Mouse (Mus musculus): ENCODE data around the gene Prss43. TPM values are rescaled to one million over a fixed set of nuclear protein-coding genes. Genes with fewer than 3 reads are reported as not detected.

The Prss43 gene
- polyA plus RNA-seq, 1 experiment = not detected

- no peak overlapping the region for H3K4me3 ChIP-seq (ENCODE audit: extremely low read depth, insufficient read depth, insufficient read length)
- WGBS = 84% methylated on average over 3 of the region's 3 CpGs
- no peaks in the 10 kb centered on the region for H3K36me3 ChIP-seq (ENCODE audit: control insufficient read depth, insufficient read depth, low read length)
- DNase-seq (ENCODE audit: low read depth in 1 of 2, low spot score in 2 of 2) = no peak
- TF ChIP-seq POLR2A (IDR thresholded peaks at IDR 0.05; ENCODE audit: low read depth, low read length) = no peak
- TF ChIP-seq CTCF (IDR thresholded peaks at IDR 0.05; ENCODE audit: extremely low read depth, insufficient read depth, insufficient read length, insufficient replicate concordance) = no peak
- no peaks in the 10 kb centered on the region for H3K27me3 ChIP-seq (ENCODE audit: control insufficient read depth, insufficient read depth, low read length)
- no peaks in the 10 kb centered on the region; the same call in 1 of the 2 replicates for H3K4me1 ChIP-seq (ENCODE audit: control insufficient read depth, insufficient read depth, insufficient read length)
- H3K27ac ChIP-seq (ENCODE audit: insufficient read depth, low read length) = no peak overlapping the region
Measured at GRCm38 (mm10) chr9:110874660-110875191, 48.2 kb downstream of the Prss43 start.

DNA sequence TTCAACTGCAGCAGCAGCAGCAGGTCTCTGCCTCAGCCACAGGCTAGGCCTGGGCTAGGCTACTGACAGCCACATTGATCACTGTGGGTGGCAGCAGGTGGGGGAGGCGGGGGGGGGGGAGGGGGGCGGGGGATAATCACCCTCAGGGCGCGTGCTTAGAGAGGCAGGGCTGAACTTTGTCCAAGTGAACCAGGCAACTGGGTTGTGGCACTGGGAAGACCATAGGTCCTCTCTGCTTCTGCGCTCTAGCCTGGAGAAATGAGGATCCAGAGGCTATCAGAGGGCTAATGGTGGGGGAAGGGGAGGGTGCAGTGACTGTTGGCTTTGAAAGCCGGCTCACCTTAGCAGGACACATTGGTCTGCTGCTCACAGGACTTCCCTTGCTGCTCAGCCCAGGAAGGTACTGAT lies 48.8 kb downstream of the Prss43 start:
- 78% methylated on average over 6 of the region's 6 CpGs for WGBS
- no peak overlapping the region for H3K27ac ChIP-seq (ENCODE audit: insufficient read depth, low read length)

GRCm38 (mm10) chr9:110877353-110877752 lies 50.9 kb downstream of the Prss43 start:
- Histone ChIP-seq H3K36me3 (ENCODE audit: control insufficient read depth, insufficient read depth, low read length) (no peaks in the 10 kb centered on the region), H3K4me3 (ENCODE audit: extremely low read depth, insufficient read depth, insufficient read length) (no peak overlapping the region), H3K27ac (ENCODE audit: insufficient read depth, low read length) (peak overlapping the region; percentile 5; the same call in 1 of the 2 replicates), H3K27me3 (ENCODE audit: control insufficient read depth, insufficient read depth, low read length) (no peaks in the 10 kb centered on the region; the same call in 1 of the 2 replicates), H3K4me1 (ENCODE audit: control insufficient read depth, insufficient read depth, insufficient read length) (no peaks in the 10 kb centered on the region; the same call in 1 of the 2 replicates)
- WGBS = 61% methylated on average over 1 of the region's 1 CpGs
- TF ChIP-seq CTCF (IDR thresholded peaks at IDR 0.05; ENCODE audit: extremely low read depth, insufficient read depth, insufficient read length, insufficient replicate concordance) (no peak), POLR2A (IDR thresholded peaks at IDR 0.05; ENCODE audit: low read depth, low read length) (no peak)
- no peak for DNase-seq (ENCODE audit: low read depth in 1 of 2, low spot score in 2 of 2)

More for the DNA sequence above, 48.8 kb downstream of the Prss43 start:
- Histone ChIP-seq H3K4me3 (ENCODE audit: extremely low read depth, insufficient read depth, insufficient read length) (no peak overlapping the region), H3K4me1 (ENCODE audit: control insufficient read depth, insufficient read depth, insufficient read length) (no peaks in the 10 kb centered on the region; the same call in 1 of the 2 replicates), H3K36me3 (ENCODE audit: control insufficient read depth, insufficient read depth, low read length) (no peaks in the 10 kb centered on the region), H3K27me3 (ENCODE audit: control insufficient read depth, insufficient read depth, low read length) (no peaks in the 10 kb centered on the region; the same call in 1 of the 2 replicates)
- TF ChIP-seq POLR2A (IDR thresholded peaks at IDR 0.05; ENCODE audit: low read depth, low read length) (no peak), CTCF (IDR thresholded peaks at IDR 0.05; ENCODE audit: extremely low read depth, insufficient read depth, insufficient read length, insufficient replicate concordance) (no peak)
- no peak for DNase-seq (ENCODE audit: low read depth in 1 of 2, low spot score in 2 of 2)

GRCm38 (mm10) chr9:110877888-110878287 lies 51.4 kb downstream of the Prss43 start:
- Histone ChIP-seq H3K4me3 (ENCODE audit: extremely low read depth, insufficient read depth, insufficient read length) (no peak overlapping the region), H3K27me3 (ENCODE audit: control insufficient read depth, insufficient read depth, low read length) (no peaks in the 10 kb centered on the region; the same call in 1 of the 2 replicates), H3K27ac (ENCODE audit: insufficient read depth, low read length) (0 out of 2 replicates have a peak overlapping the region, but pooled peaks have one; percentile 5), H3K4me1 (ENCODE audit: control insufficient read depth, insufficient read depth, insufficient read length) (no peaks in the 10 kb centered on the region; the same call in 1 of the 2 replicates), H3K36me3 (ENCODE audit: control insufficient read depth, insufficient read depth, low read length) (no peaks in the 10 kb centered on the region)
- WGBS = 77% methylated on average over 5 of the region's 5 CpGs
- no peak for DNase-seq (ENCODE audit: low read depth in 1 of 2, low spot score in 2 of 2)
- TF ChIP-seq POLR2A (IDR thresholded peaks at IDR 0.05; ENCODE audit: low read depth, low read length) (no peak), CTCF (IDR thresholded peaks at IDR 0.05; ENCODE audit: extremely low read depth, insufficient read depth, insufficient read length, insufficient replicate concordance) (no peak)

GRCm38 (mm10) chr9:110879191-110879920 lies 52.9 kb downstream of the Prss43 start, which contains the start of gene Als2cl:
Gene Als2cl, plus strand, starts transcription at chr9:110879870.
- TF ChIP-seq POLR2A (IDR thresholded peaks at IDR 0.05; ENCODE audit: low read depth, low read length) (no peak), CTCF (IDR thresholded peaks at IDR 0.05; ENCODE audit: extremely low read depth, insufficient read depth, insufficient read length, insufficient replicate concordance) (no peak)
- DNase-seq (ENCODE audit: low read depth in 1 of 2, low spot score in 2 of 2) = no peak
- no peaks in the 10 kb centered on the region for H3K36me3 ChIP-seq (ENCODE audit: control insufficient read depth, insufficient read depth, low read length)
- no peaks in the 10 kb centered on the region; the same call in 1 of the 2 replicates for H3K27me3 ChIP-seq (ENCODE audit: control insufficient read depth, insufficient read depth, low read length)
- peak within 1 kb of the TSS; percentile 86 for H3K27ac ChIP-seq (ENCODE audit: insufficient read depth, low read length)
- H3K4me3 ChIP-seq (ENCODE audit: extremely low read depth, insufficient read depth, insufficient read length) = peak within 1 kb of the TSS; percentile 72
- no peaks in the 10 kb centered on the region; the same call in 1 of the 2 replicates for H3K4me1 ChIP-seq (ENCODE audit: control insufficient read depth, insufficient read depth, insufficient read length)
- WGBS = 32% methylated on average over 12 of the region's 12 CpGs

DNA sequence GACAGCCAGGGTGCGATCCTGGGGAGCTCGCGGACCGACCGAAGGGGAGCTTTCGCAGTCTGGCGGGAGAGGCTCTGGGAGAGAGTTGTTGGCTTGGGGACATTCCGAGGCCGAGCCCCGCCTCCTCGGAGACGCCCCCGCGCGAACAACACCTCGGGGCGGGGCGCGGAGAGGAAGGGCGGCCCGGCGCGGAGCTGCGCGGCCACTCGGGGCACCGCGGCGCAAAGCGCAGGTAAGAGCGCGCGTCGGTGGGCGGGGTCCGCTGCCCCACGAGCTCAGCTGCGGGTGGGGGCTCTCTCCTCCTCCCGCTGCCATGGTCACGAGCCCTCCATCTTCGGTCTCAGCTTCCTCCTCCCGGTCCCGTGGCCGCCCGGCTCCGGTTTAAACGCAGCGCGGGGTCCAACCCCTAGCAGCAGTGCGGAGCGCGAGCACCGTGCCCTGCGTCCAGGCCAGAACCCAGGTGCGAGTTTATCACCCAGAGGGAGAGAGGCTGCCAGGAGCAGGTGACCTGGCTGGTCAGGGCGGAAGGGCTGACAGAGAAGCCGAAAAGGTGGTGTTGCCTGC lies 53.6 kb downstream of the Prss43 start, which contains the start of gene Tmie:
TSS of gene Tmie (minus strand) at position 116 of the 564 bp plus-strand sequence.
- H3K27me3 ChIP-seq (ENCODE audit: control insufficient read depth, insufficient read depth, low read length) = no peaks in the 10 kb centered on the region; the same call in 1 of the 2 replicates
- TF ChIP-seq CTCF (IDR thresholded peaks at IDR 0.05; ENCODE audit: extremely low read depth, insufficient read depth, insufficient read length, insufficient replicate concordance) (no peak), POLR2A (IDR thresholded peaks at IDR 0.05; ENCODE audit: low read depth, low read length) (peak; percentile 15)
- DNase-seq (ENCODE audit: low read depth in 1 of 2, low spot score in 2 of 2) = peak in 1 of 2 experiments; percentile 46
- peak within 1 kb of the TSS; percentile 72 for H3K4me3 ChIP-seq (ENCODE audit: extremely low read depth, insufficient read depth, insufficient read length)
- no peaks in the 10 kb centered on the region; the same call in 1 of the 2 replicates for H3K4me1 ChIP-seq (ENCODE audit: control insufficient read depth, insufficient read depth, insufficient read length)
- H3K36me3 ChIP-seq (ENCODE audit: control insufficient read depth, insufficient read depth, low read length) = no peaks in the 10 kb centered on the region
- peak within 1 kb of the TSS; percentile 86 for H3K27ac ChIP-seq (ENCODE audit: insufficient read depth, low read length)
- WGBS = 1% methylated on average over 44 of the region's 57 CpGs
